Mouse (Mus musculus): Measurements from ENCODE around the gene Tmie.

The Tmie gene

GRCm38 (mm10) chr9:110879998-110880561 is at the start of gene Tmie:
Gene Tmie (minus strand): TSS chr9:110880113.
- no peak for DNase-seq (ENCODE audit: low read depth, low spot score)

GRCm38 (mm10) chr9:110922759-110923158 is 42.8 kb upstream of the Tmie start:
- DNase-seq (ENCODE audit: low read depth, low spot score): peak; percentile 62

GRCm38 (mm10) chr9:110920665-110921419 is 40.9 kb upstream of the Tmie start:
- DNase-seq (ENCODE audit: low read depth, low spot score): no peak

- no peak for DNase-seq (ENCODE audit: low read depth, low spot score)
Observed at GRCm38 (mm10) chr9:110916786-110917185, 36.9 kb upstream of the Tmie start, which contains the start of gene Fam240a. Gene Fam240a (minus strand): TSS chr9:110916861.

GRCm38 (mm10) chr9:110915466-110915865 is 35.6 kb upstream of the Tmie start:
- DNase-seq (ENCODE audit: low read depth, low spot score): no peak

- no peak for DNase-seq (ENCODE audit: low read depth, low spot score)
Observed at GRCm38 (mm10) chr9:110914631-110915236, 34.8 kb upstream of the Tmie start.

GRCm38 (mm10) chr9:110909371-110909967 is 29.6 kb upstream of the Tmie start:
- no peak for DNase-seq (ENCODE audit: low read depth, low spot score)

GRCm38 (mm10) chr9:110908631-110909016 is 28.7 kb upstream of the Tmie start:
- DNase-seq (ENCODE audit: low read depth, low spot score): no peak

GRCm38 (mm10) chr9:110907838-110908630 is 28.1 kb upstream of the Tmie start:
- DNase-seq (ENCODE audit: low read depth, low spot score): no peak

- no peak for DNase-seq (ENCODE audit: low read depth, low spot score)
Observed at GRCm38 (mm10) chr9:110907201-110907837, 27.4 kb upstream of the Tmie start.

- DNase-seq (ENCODE audit: low read depth, low spot score): no peak
Observed at GRCm38 (mm10) chr9:110902271-110902670, 22.4 kb upstream of the Tmie start.

GRCm38 (mm10) chr9:110901204-110901603 is 21.3 kb upstream of the Tmie start:
- DNase-seq (ENCODE audit: low read depth, low spot score): no peak

- no peak for DNase-seq (ENCODE audit: low read depth, low spot score)
Observed at GRCm38 (mm10) chr9:110899451-110900008, 19.6 kb upstream of the Tmie start.

GRCm38 (mm10) chr9:110896595-110896994 is 16.7 kb upstream of the Tmie start:
- DNase-seq (ENCODE audit: low read depth, low spot score): no peak

GRCm38 (mm10) chr9:110895994-110896393 is 16.1 kb upstream of the Tmie start:
- DNase-seq (ENCODE audit: low read depth, low spot score): no peak

- DNase-seq (ENCODE audit: low read depth, low spot score): no peak
Observed at GRCm38 (mm10) chr9:110895507-110895906, 15.6 kb upstream of the Tmie start.

GRCm38 (mm10) chr9:110893429-110893828 is 13.5 kb upstream of the Tmie start:
- no peak for DNase-seq (ENCODE audit: low read depth, low spot score)

GRCm38 (mm10) chr9:110892552-110892951 is 12.6 kb upstream of the Tmie start:
- DNase-seq (ENCODE audit: low read depth, low spot score): no peak

GRCm38 (mm10) chr9:110891077-110891828 is 11.3 kb upstream of the Tmie start:
- DNase-seq (ENCODE audit: low read depth, low spot score): no peak
